Mouse (Mus musculus): ENCODE measurements around the gene Cldn3. TPM values are rescaled to one million over a fixed set of nuclear protein-coding genes. Genes with fewer than 3 reads are reported as not detected.

Cldn3 gene
- total RNA-seq, 1 experiment from 2014 or later: not detected

DNA sequence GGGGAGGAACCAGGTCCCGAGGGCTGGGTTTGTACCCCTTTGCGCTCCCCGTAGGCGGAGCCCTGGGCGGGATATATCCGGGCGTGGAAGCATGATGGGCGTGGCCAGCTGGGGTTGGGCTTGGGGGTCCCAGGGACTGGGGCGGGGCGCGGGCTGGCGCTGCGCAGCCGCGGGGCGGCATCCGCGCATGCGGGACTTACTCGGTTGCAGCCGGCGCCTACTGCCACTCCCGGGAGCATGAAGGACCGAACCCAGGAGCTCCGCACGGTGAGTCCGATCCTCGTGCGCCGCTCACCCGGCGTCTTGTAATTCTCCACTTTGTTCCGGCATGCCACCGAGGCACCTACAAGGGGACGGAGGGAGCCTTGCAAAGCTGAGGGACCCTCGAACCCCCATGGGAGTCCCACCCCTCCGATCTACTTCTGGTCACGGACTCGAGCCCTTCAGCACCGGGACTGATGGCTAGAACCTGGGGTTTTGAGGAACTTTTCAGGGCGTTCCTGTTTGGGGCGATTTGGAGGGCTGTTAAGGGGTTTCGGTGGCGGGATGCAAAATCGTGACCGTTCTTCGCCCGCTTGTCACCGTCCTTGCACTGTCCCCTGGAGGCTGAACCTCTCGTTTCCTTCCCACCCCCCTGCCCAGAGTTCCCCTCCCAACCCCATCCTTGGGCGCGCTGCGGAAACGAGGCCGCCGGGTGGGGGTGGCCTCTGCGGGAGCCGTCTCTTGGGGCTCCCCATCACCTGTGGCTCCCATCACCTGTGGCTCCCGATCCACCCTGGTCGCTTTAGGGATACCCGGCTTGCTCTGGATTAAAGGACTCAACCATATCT lies 37.5 kb downstream of the Cldn3 start, which contains the start of gene Stx1a:
Stx1a (plus strand) TSS at position 139 of the 830 bp plus-strand sequence.
- peak; percentile 34 for ATAC-seq (ENCODE audit: extremely low read depth, insufficient number of reproducible peaks, low FRiP score, poor library complexity, severe bottlenecking)

DNA sequence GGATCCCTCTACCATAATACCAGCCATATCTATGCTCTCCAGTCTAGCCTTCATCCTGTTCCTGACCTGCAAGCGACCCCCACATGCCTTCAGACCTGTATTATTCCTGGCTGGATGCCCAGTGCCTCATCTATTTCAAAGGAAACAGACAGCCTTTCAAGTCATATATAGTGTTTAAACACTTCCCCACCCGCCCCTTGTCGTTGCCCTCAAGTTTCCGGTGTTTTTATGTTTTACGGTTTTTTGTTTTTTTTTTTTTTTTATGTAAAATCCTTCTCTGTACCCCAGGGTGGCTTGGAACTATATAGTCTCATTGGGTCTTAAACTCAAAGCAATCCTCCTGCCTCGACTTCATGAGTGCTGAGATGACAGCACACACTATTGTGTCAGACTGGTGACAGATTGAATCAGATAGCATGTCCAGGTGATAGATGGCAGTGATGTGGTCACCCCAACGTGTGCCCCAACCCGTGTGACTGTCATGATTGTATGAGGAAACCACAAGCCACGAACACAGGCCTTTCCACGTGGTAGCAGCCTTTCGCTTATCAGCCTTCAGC lies 38.7 kb downstream of the Cldn3 start:
- no peak for ATAC-seq (ENCODE audit: extremely low read depth, insufficient number of reproducible peaks, low FRiP score, poor library complexity, severe bottlenecking)

DNA sequence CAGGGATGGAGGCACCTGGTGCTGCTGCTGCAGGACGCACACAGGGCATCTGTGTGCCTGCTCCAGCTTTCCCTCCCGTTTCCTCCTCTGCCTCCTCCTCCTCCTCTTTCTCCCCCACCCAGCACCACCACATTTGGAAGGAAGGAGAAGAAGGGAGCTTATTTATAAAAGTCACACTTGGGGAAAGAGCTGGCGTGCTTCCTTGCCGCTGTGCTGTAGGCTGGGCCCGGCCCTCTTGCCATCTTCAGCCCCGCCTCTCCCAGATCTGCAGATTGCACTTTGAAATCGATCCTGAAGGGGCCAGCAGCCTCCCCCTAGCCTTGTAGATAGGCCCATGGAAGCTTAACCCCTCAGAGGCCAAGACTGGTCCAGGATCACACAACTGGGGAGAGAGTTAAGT lies 39.9 kb downstream of the Cldn3 start:
- ATAC-seq (ENCODE audit: extremely low read depth, insufficient number of reproducible peaks, low FRiP score, poor library complexity, severe bottlenecking): no peak

DNA sequence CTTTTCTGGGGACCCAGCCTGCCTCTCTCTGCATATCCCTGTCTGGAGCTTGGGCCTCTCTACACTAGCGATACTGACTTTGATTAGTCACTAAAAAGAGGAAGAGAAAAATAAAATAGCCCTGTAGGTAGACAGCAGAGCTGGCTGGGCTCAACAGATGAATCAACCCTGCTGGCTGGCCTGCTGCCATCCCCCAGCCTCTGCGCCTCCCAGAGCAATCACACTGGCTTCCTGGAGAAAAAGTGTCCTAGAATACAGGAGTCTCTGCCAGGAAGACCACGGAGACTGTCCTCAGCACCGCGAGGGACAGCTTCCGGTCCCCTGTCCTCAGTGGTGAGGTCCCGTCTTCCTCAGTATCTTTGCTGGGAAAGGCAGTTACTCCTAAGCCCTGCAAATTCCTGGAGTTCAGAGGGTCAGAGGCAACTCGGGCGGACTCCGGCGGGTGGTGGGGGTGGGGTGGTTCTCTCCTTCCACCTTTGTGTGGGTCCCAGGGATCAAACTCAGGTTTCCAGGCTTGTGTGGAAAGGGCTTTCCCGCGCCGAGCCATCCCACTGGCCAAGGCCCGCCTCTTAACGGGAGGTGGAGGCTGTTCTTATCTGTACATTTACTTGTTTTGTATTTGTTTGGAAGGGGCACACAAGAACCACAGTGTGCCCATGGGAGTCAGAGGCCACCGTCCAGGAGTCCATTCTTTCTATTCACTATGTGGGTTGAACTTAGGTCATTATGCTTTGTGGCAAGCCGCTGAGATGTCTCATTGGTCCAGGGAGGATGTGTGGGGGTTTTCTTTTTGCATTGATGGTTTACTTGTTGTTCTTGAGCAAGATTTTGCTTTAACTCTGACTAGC lies 43.2 kb downstream of the Cldn3 start:
- ATAC-seq (ENCODE audit: extremely low read depth, insufficient number of reproducible peaks, low FRiP score, poor library complexity, severe bottlenecking): no peak

DNA sequence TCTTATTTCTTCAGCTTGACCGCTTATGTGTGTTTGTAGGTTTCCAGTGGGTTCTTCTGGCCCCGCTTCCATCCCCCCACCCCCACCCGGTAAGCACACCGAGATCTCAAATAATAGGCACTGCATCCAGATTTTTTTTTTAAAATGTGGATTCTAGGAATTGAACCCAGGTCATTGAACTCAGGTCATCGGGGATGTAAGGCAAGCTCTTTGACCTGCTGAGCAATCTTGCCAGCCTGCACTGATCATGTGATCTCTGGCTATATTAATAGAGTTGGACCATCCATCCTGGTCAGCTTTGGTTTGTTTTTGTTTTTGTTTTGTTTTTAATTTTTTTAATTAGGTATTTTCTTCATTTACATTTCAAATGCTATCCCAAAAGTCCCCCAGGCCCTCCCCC lies 46.6 kb downstream of the Cldn3 start:
- no peak for ATAC-seq (ENCODE audit: extremely low read depth, insufficient number of reproducible peaks, low FRiP score, poor library complexity, severe bottlenecking)

DNA sequence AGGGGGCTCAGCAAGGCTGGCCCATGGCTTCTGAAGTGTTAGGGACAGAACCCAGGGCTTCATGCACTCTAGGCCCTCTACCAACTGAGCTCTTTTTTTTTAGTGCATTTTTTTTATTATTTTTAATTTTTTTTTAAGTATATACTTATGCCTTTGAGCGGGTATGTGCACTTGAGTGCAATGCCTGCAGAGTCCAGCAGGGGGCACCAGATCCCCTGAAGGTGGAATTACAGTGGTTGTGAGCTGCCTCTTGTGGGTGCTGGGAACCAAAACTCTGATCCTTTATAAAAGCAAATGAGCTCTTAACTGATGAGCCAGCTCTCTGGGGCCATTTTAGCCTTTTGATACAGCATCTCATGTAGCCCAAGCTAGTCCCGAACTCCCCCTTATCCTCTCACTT lies 48.6 kb downstream of the Cldn3 start:
- no peak for ATAC-seq (ENCODE audit: extremely low read depth, insufficient number of reproducible peaks, low FRiP score, poor library complexity, severe bottlenecking)

DNA sequence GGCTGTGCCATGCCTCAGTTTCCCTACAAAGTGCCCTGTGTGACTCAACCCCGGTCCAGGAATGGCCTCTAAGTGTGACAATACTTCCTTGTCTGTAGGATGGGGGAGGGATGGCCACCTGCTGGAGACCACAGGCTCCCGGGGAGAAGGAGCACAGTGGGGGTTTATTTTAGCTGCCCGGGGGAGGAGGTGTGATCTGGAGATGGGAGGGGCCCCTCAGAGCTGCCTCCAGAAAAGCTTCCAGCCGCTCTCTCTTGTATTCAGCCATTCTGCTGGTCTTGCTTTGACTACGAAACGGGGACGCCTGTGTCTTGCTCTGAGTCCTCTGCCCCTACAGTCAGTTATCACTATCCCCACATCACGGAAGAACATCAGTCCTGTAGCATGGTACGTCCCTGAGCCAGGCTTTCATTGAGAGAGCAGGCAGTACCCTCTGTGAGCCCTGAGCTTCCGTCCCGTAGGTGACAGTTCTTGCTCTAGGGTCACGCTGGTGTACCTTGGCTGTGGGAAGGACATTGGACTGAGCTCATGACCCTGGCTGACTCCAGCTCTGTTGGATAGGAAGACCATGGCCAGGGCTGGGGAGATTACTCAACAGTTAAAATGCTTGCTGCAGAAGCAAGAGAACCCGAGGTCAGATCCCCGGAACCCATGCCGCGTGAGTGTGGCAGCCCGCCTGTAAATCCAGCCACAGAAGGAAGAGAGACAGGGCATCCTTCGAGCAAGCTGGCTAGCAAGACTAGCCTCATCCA lies 49.8 kb downstream of the Cldn3 start:
- no peak for ATAC-seq (ENCODE audit: extremely low read depth, insufficient number of reproducible peaks, low FRiP score, poor library complexity, severe bottlenecking)

Other genes starting within 250 kb of the Cldn3 start
- gene Eln, start 238.9 kb upstream of the Cldn3 start, total RNA-seq (2017): not detected in 2 replicates
- gene Tmem270, start 79.5 kb upstream of the Cldn3 start, total RNA-seq (2017): not detected in 2 replicates
- gene Cldn13, start 70.7 kb upstream of the Cldn3 start, total RNA-seq (2017): not detected in 2 replicates
- 0.86 and 2.2 TPM in 2 replicates for gene Mettl27, start 53.8 kb upstream of the Cldn3 start, total RNA-seq (2017)
- 0.23 and 0.25 TPM in 2 replicates for gene Cldn4, start 39.3 kb upstream of the Cldn3 start, total RNA-seq (2017)
- 28.6 and 32.2 TPM in 2 replicates for gene Abhd11, start 22.9 kb downstream of the Cldn3 start, total RNA-seq (2017)
- gene Stx1a, start 37.3 kb downstream of the Cldn3 start, total RNA-seq (2017): 3.8 and 4.9 TPM in 2 replicates
- 8.1 and 8.7 TPM in 2 replicates for gene Dnajc30, start 78.0 kb downstream of the Cldn3 start, total RNA-seq (2017)
- gene Bud23, start 78.7 kb downstream of the Cldn3 start, total RNA-seq (2017): 67.6 and 68.1 TPM in 2 replicates
- gene Vps37d, start 92.1 kb downstream of the Cldn3 start, total RNA-seq (2017): not detected in 2 replicates
- not detected in 2 replicates for gene Mlxipl, start 103.7 kb downstream of the Cldn3 start, total RNA-seq (2017)
- gene Tbl2, start 163.4 kb downstream of the Cldn3 start, total RNA-seq (2017): 7.4 and 9.3 TPM in 2 replicates
- gene Bcl7b, start 182.1 kb downstream of the Cldn3 start, total RNA-seq (2017): 37.4 and 49.5 TPM in 2 replicates
- 125 and 129 TPM in 2 replicates for gene Baz1b, start 201.1 kb downstream of the Cldn3 start, total RNA-seq (2017)

Measured in neutrophil, adult 5-6 weeks (primary cell).